Mouse (Mus musculus) embryonic facial prominence, embryonic 12.5 days (tissue): Measurements from ENCODE around the gene Abhd17c. TPM values are rescaled to one million over a fixed set of nuclear protein-coding genes. Genes with fewer than 3 reads are reported as not detected.
A peak's percentile ranks its signal among the peaks of the same experiment; 100 is the strongest.
"Not testable (repeated sequence)": the region's sequence is repeated elsewhere in the genome, so short reads cannot be mapped to it uniquely, and the experiment has no call there.

Source experiments
- ATAC-seq: fragments of 200-750 bp; cut with Nextera tagmentation; 2 replicates; pipeline ENCODE4 v1.8.0; 2017; ENCODE audit not compliant: insufficient number of reproducible peaks, insufficient read depth, low FRiP score, low TSS enrichment
- H3K27ac ChIP-seq: fragments of 300-500 bp; sonication (generic); 2 replicates; pipeline ENCODE4 v1.5.1; 2016; ENCODE audit warnings: mild to moderate bottlenecking
- H3K27me3 ChIP-seq: fragments of 300-500 bp; sonication (generic); 2 replicates; pipeline ENCODE4 v1.6.1; 2016; ENCODE audit warnings: mild to moderate bottlenecking, moderate library complexity
- H3K36me3 ChIP-seq: fragments of 300-500 bp; sonication (generic); 2 replicates; pipeline ENCODE4 v1.6.1; 2016; ENCODE audit warnings: mild to moderate bottlenecking
- H3K4me1 ChIP-seq: fragments of 300-500 bp; sonication (generic); 2 replicates; pipeline ENCODE4 v1.6.1; 2016
- H3K4me2 ChIP-seq: fragments of 300-500 bp; sonication (generic); replicated peaks from 2 replicates; pipeline ENCODE4 v1.6.1; 2016; ENCODE audit warnings: mild to moderate bottlenecking, moderate library complexity
- H3K4me3 ChIP-seq: fragments of 300-500 bp; sonication (generic); 2 replicates; pipeline ENCODE4 v1.5.1; 2016; ENCODE audit warnings: mild to moderate bottlenecking
- H3K9ac ChIP-seq: fragments of 300-500 bp; sonication (generic); 2 replicates; pipeline ENCODE4 v1.6.1; 2016; ENCODE audit warnings: mild to moderate bottlenecking, moderate library complexity
- H3K9me3 ChIP-seq: fragments of 300-500 bp; sonication (generic); 2 replicates; pipeline ENCODE4 v1.6.1; 2016; ENCODE audit warnings: mild to moderate bottlenecking, moderate library complexity
- WGBS: fragments of 180-500 bp; shearing (Covaris S2); methylation state at CpG from one replicate; pipeline ENCODE4 v1.1.7; 2016; 5-methylcytosine and 5-hydroxymethylcytosine counted together
- polyA plus RNA-seq: library from polyadenylated mRNA; unstranded; fragments of >200 nt; fragmentation: Nextera tagmentation; extraction: Ambion mirVana; gene quantifications from 2 replicates; pipeline ENCODE4 v1.2.1, GENCODE M21; 2016

Abhd17c gene
- 61.9 and 78.5 TPM in 2 replicates for polyA plus RNA-seq

GRCm38 (mm10) chr7:84151001-84151959 is at the start of gene Abhd17c:
Gene Abhd17c (minus strand): TSS chr7:84151893.
- peak; percentile 42 for ATAC-seq
- under 1% methylated on average over 106 of the region's 109 CpGs for WGBS

GRCm38 (mm10) chr7:84197208-84197860 is 45.6 kb upstream of the Abhd17c start:
- 55% methylated on average over 6 of the region's 6 CpGs for WGBS

More at GRCm38 (mm10) chr7:84151001-84151959, at the start of gene Abhd17c:
- peak within 1 kb of the TSS; percentile 92 for H3K4me2 ChIP-seq
- H3K4me3 ChIP-seq, result peak within 1 kb of the TSS; percentile 82
- peaks cover 28% of the 10 kb centered on the region for H3K4me1 ChIP-seq
- peak within 1 kb of the TSS; percentile 95 for H3K9ac ChIP-seq
- peak within 1 kb of the TSS; percentile 94 for H3K27ac ChIP-seq
- no peaks in the 10 kb centered on the region for H3K9me3 ChIP-seq
- no peaks in the 10 kb centered on the region for H3K36me3 ChIP-seq
- no peaks in the 10 kb centered on the region for H3K27me3 ChIP-seq

GRCm38 (mm10) chr7:84196221-84196620 is 44.5 kb upstream of the Abhd17c start:
- WGBS, result 79% methylated on average over 6 of the region's 6 CpGs
- no peak overlapping the region for H3K4me3 ChIP-seq
- no peak overlapping the region for H3K4me2 ChIP-seq
- no peak overlapping the region for H3K9ac ChIP-seq
- no peak overlapping the region for H3K27ac ChIP-seq
- ATAC-seq, result no peak
- no peaks in the 10 kb centered on the region for H3K27me3 ChIP-seq
- no peaks in the 10 kb centered on the region for H3K4me1 ChIP-seq
- no peaks in the 10 kb centered on the region for H3K9me3 ChIP-seq
- no peaks in the 10 kb centered on the region for H3K36me3 ChIP-seq

More at GRCm38 (mm10) chr7:84197208-84197860, 45.6 kb upstream of the Abhd17c start:
- Histone ChIP-seq H3K4me1 (no peaks in the 10 kb centered on the region), H3K4me3 (no peak overlapping the region), H3K27ac (no peak overlapping the region), H3K4me2 (no peak overlapping the region), H3K9me3 (no peaks in the 10 kb centered on the region), H3K9ac (no peak overlapping the region), H3K27me3 (no peaks in the 10 kb centered on the region), H3K36me3 (no peaks in the 10 kb centered on the region)
- no peak for ATAC-seq

GRCm38 (mm10) chr7:84192256-84192655 is 40.6 kb upstream of the Abhd17c start:
- ATAC-seq, result no peak
- Histone ChIP-seq H3K4me2 (no peak overlapping the region), H3K27ac (no peak overlapping the region), H3K27me3 (no peaks in the 10 kb centered on the region), H3K9me3 (no peaks in the 10 kb centered on the region), H3K4me1 (no peaks in the 10 kb centered on the region), H3K9ac (no peak overlapping the region), H3K36me3 (no peaks in the 10 kb centered on the region), H3K4me3 (no peak overlapping the region)
- WGBS, result 86% methylated on average over 3 of the region's 3 CpGs

- Histone ChIP-seq H3K27ac (no peak overlapping the region), H3K4me3 (no peak overlapping the region), H3K9ac (no peak overlapping the region), H3K27me3 (no peaks in the 10 kb centered on the region), H3K4me1 (no peaks in the 10 kb centered on the region), H3K36me3 (no peaks in the 10 kb centered on the region), H3K9me3 (no peaks in the 10 kb centered on the region), H3K4me2 (no peak overlapping the region)
- WGBS, result 80% methylated on average over 2 of the region's 2 CpGs
- no peak for ATAC-seq
These were observed 39.8 kb upstream of the Abhd17c start for GRCm38 (mm10) chr7:84191476-84191875.

GRCm38 (mm10) chr7:84188196-84188595 is 36.5 kb upstream of the Abhd17c start:
- Histone ChIP-seq H3K27me3 (no peaks in the 10 kb centered on the region), H3K36me3 (no peaks in the 10 kb centered on the region), H3K27ac (no peak overlapping the region), H3K4me3 (no peak overlapping the region), H3K4me1 (no peaks in the 10 kb centered on the region), H3K4me2 (no peak overlapping the region), H3K9me3 (no peaks in the 10 kb centered on the region), H3K9ac (no peak overlapping the region)
- ATAC-seq, result no peak
- WGBS, result 69% methylated on average over 5 of the region's 5 CpGs

- Histone ChIP-seq H3K4me3 (no peak overlapping the region), H3K9ac (no peak overlapping the region), H3K4me1 (no peaks in the 10 kb centered on the region), H3K9me3 (no peaks in the 10 kb centered on the region), H3K27ac (no peak overlapping the region), H3K27me3 (no peaks in the 10 kb centered on the region), H3K36me3 (no peaks in the 10 kb centered on the region), H3K4me2 (no peak overlapping the region)
- 78% methylated on average over 4 of the region's 4 CpGs for WGBS
- no peak for ATAC-seq
These were observed 33.5 kb upstream of the Abhd17c start for GRCm38 (mm10) chr7:84185196-84185595.

- no peak overlapping the region for H3K4me3 ChIP-seq
- H3K27ac ChIP-seq, result no peak overlapping the region
- H3K36me3 ChIP-seq, result no peaks in the 10 kb centered on the region
- H3K27me3 ChIP-seq, result no peaks in the 10 kb centered on the region
- no peak for ATAC-seq
- H3K9me3 ChIP-seq, result no peaks in the 10 kb centered on the region
- H3K9ac ChIP-seq, result no peak overlapping the region
- no peaks in the 10 kb centered on the region for H3K4me1 ChIP-seq
- 67% methylated on average over 3 of the region's 3 CpGs for WGBS
- no peak overlapping the region for H3K4me2 ChIP-seq
These were observed 33.0 kb upstream of the Abhd17c start for GRCm38 (mm10) chr7:84184703-84185102.

- not testable (repeated sequence) for H3K4me1 ChIP-seq, H3K4me3 ChIP-seq, H3K27ac ChIP-seq, H3K9ac ChIP-seq, H3K36me3 ChIP-seq, H3K4me2 ChIP-seq, ATAC-seq, H3K9me3 ChIP-seq, H3K27me3 ChIP-seq
- 84% methylated on average over 2 of the region's 2 CpGs for WGBS
These were observed 27.1 kb upstream of the Abhd17c start for GRCm38 (mm10) chr7:84178809-84179208.

GRCm38 (mm10) chr7:84174655-84175448 is 23.2 kb upstream of the Abhd17c start:
- no peaks in the 10 kb centered on the region for H3K9me3 ChIP-seq
- no peak for ATAC-seq
- H3K4me3 ChIP-seq, result no peak overlapping the region
- no peak overlapping the region for H3K9ac ChIP-seq
- H3K36me3 ChIP-seq, result no peaks in the 10 kb centered on the region
- H3K4me2 ChIP-seq, result no peak overlapping the region
- no peaks in the 10 kb centered on the region for H3K27me3 ChIP-seq
- 81% methylated on average over 11 of the region's 11 CpGs for WGBS
- no peaks in the 10 kb centered on the region for H3K4me1 ChIP-seq
- H3K27ac ChIP-seq, result no peak overlapping the region

GRCm38 (mm10) chr7:84173394-84173793 is 21.7 kb upstream of the Abhd17c start:
- H3K4me3 ChIP-seq, result no peak overlapping the region
- no peak overlapping the region for H3K9ac ChIP-seq
- H3K9me3 ChIP-seq, result no peaks in the 10 kb centered on the region
- no peak overlapping the region for H3K4me2 ChIP-seq
- 82% methylated on average over 4 of the region's 4 CpGs for WGBS
- no peaks in the 10 kb centered on the region for H3K36me3 ChIP-seq
- H3K27ac ChIP-seq, result no peak overlapping the region
- no peaks in the 10 kb centered on the region for H3K27me3 ChIP-seq
- H3K4me1 ChIP-seq, result no peaks in the 10 kb centered on the region
- no peak for ATAC-seq
